Mouse (Mus musculus): ENCODE results near the gene Cdkl2. TPM values are rescaled to one million over a fixed set of nuclear protein-coding genes. Genes with fewer than 3 reads are reported as not detected.

Gene Cdkl2
- 0.03 TPM in 2 replicates for polyA plus RNA-seq (2012)

DNA sequence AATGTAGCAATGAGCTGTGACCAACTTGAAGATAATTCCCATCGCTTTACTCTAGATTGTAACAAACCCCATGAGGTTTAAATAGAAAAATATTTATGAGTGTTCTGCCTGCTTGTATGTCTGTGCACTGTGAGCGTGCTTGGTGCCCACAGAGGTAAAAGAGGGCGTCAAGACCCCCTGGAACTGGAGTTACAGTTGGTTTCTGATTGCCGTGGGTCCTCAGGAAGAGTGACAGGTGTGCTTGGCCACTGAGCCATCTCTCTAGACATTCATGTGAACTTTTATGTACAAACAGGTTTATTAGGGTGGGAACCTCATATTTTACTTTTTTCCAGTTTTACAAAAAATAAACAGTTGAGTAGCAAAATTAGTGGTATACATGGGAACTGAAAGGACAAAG lies at the start of gene Cdkl2:
Gene Cdkl2, minus strand, starts transcription at position 101 of the 400 bp plus-strand sequence.
- no peak for TF ChIP-seq GATA1 (IDR thresholded peaks at IDR 0.05; ENCODE audit: low read length)

DNA sequence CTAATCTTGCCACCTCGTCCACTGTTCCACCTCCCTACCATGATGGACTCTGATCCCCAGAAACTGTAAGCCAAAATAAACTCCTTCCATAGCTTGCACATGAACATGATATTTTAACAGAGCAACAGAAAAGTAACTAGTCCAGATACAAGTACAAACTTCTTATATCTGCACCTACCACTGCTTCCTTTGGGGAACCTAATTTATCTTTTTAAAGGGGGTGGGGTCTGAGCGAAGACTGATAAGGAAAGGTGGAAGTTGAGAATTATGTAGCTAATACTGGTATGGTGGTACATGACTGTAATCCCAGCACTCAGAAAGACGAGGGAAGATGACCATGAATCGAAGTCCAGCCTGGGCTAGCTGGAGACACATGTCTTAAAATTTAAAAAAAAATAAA lies 43.8 kb upstream of the Cdkl2 start:
- no peak for TF ChIP-seq GATA1 (IDR thresholded peaks at IDR 0.05; ENCODE audit: low read length)

- TF ChIP-seq GATA1 (IDR thresholded peaks at IDR 0.05; ENCODE audit: low read length): no peak
Measured at GRCm38 (mm10) chr5:92085821-92086550, 42.3 kb upstream of the Cdkl2 start.

- no peak for TF ChIP-seq GATA1 (IDR thresholded peaks at IDR 0.05; ENCODE audit: low read length)
Measured at GRCm38 (mm10) chr5:92085246-92085645, 41.6 kb upstream of the Cdkl2 start.

- TF ChIP-seq GATA1 (IDR thresholded peaks at IDR 0.05; ENCODE audit: low read length): no peak
Measured at GRCm38 (mm10) chr5:92083417-92084038, 39.8 kb upstream of the Cdkl2 start, which contains the start of gene G3bp2. G3bp2 (minus strand) TSS chr5:92083719.

DNA sequence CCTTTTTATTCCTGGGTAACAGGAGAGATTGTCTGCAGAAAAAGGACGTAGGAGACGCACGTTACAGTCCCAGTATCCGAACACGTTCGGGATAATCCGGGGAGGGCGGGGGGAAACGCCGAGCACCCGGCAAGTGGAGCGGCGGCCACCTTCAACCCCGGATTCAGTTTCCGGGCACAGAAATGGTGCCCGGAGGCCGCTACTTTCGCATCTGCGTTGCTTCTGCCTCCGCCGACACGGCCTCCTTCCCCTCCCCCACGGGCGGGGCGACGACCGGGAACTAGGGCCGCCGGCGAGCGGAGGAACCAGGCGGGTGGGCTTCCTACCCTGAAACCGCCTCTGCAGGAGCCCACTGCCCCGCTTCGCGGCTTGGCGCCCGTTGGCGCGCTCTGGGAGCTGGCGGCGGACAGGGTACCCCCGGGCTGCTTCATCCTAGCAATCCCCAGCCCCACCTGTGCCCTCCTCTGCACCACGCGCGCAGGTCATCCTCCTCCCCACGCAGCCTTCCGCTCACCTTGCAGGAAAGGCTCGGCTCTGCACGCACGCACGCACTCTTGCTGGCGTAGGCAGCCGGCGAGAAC lies 39.2 kb upstream of the Cdkl2 start:
- TF ChIP-seq GATA1 (IDR thresholded peaks at IDR 0.05; ENCODE audit: low read length): no peak

DNA sequence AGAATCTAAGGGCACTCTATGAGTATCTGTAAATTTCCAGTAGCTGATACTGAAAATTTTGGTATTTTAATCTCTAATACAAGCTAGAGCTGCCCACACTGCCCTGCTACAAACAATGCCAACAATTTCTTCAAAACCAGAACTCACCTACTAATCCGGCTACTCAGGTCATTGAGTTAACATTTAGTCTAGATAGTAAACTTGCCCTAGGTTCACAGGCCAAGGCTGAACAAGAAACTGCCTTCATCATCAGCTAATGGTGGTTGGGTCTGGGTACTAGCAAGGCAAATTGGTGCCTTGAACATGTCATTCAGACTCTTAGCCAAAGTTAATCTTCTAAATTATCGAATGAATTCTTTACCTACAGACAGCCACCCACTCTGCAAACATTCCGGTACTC lies 37.6 kb upstream of the Cdkl2 start:
- TF ChIP-seq GATA1 (IDR thresholded peaks at IDR 0.05; ENCODE audit: low read length): no peak

DNA sequence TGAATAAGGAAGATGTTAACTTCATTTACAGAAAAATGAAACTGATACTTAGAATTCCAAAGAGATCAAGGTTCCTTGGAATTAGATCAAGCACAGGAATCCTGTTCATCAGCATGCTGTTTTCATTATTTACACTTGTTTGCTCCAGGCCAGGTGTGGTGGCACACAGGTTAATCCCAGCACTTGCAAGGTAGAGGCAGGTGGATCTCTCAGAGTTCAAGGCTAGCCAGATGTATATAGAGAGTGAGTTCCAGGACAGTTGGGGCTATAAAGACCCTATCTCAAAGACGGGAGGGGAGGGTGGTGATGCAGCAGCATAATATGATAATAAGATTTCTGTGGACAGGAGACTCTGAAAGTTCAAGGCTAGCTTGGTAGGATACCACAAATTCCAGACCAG lies 36.7 kb upstream of the Cdkl2 start:
- TF ChIP-seq GATA1 (IDR thresholded peaks at IDR 0.05; ENCODE audit: low read length): no peak

DNA sequence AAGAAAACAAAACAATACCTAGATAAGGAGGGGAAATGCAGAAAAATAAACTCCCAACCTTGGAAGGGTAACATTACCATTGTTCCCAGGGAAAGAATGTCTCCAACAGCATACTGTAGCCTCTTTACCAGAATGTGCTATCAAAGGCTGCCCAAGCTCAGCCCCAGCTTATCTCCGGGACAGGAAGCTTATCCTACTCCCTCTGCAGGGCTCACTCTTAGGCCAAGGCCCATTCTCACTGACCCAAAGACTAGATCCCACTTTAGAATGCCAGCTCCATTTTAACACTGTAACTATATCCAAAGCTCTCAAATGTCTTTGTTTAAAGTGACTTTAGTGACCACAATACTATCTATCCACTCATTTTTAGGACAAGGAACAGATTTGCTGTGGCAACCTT lies 35.6 kb upstream of the Cdkl2 start:
- peak; percentile 15 for TF ChIP-seq GATA1 (IDR thresholded peaks at IDR 0.05; ENCODE audit: low read length)

DNA sequence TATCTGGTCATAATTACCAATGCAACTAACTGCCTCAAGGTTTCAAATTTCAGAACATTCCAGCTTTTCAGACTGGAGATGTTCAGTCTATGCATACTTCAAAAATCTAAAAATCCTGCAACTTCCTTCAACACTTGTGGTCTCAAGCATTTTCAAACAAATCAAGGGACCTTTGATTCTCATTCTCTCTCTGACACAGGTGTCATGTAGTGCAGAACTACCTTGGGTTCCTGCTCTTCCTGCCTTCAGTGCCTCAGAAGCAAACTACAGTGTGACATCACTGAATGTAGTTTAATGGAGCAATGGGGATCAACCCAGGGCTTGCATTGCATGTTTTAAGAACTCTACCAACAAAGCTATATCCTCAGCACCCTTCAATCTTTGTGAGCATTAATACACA lies 35.1 kb upstream of the Cdkl2 start:
- no peak for TF ChIP-seq GATA1 (IDR thresholded peaks at IDR 0.05; ENCODE audit: low read length)

GRCm38 (mm10) chr5:92076273-92076672 lies 32.6 kb upstream of the Cdkl2 start:
- TF ChIP-seq GATA1 (IDR thresholded peaks at IDR 0.05; ENCODE audit: low read length): no peak

GRCm38 (mm10) chr5:92074061-92074460 lies 30.4 kb upstream of the Cdkl2 start:
- TF ChIP-seq GATA1 (IDR thresholded peaks at IDR 0.05; ENCODE audit: low read length): no peak

DNA sequence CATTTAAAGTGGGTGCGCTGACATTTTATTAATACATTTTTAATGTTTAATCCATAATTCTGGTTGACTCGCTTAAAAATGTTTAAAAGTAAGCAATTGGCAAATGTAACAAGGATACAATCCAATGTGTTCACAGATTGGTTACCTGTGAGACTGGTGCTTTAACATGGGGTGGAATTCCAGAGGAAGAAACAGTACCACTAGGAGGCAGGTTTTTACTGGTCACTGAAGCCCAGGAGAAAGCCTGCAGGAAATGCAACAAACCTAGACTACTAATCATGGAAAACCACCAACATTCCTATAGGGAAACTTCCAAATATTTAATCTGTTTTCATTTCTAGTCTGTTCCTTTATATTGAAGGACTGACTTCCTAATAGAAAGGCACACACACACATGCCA lies 19.5 kb upstream of the Cdkl2 start:
- no peak for TF ChIP-seq GATA1 (IDR thresholded peaks at IDR 0.05; ENCODE audit: low read length)

GRCm38 (mm10) chr5:92052866-92053265 lies 9.2 kb upstream of the Cdkl2 start:
- TF ChIP-seq GATA1 (IDR thresholded peaks at IDR 0.05; ENCODE audit: low read length): no peak

GRCm38 (mm10) chr5:92050419-92050818 lies 6.7 kb upstream of the Cdkl2 start:
- no peak for TF ChIP-seq GATA1 (IDR thresholded peaks at IDR 0.05; ENCODE audit: low read length)
